Mouse (Mus musculus) neural tube, postnatal 0 days (tissue): ENCODE measurements around the gene Olfr1487. TPM values are rescaled to one million over a fixed set of nuclear protein-coding genes. Genes with fewer than 3 reads are reported as not detected.

ENCODE experiments used
- microRNA-seq: library from miRNA; unstranded; fragments of <30 nt; microRNA quantifications from one replicate; pipeline ENCODE4, GENCODE M21; 2016
- polyA plus RNA-seq: library from polyadenylated mRNA; unstranded; fragments of >200 nt; fragmentation: Nextera tagmentation; extraction: Ambion mirVana; gene quantifications from 2 replicates; pipeline ENCODE4 v1.2.1, GENCODE M21; 2015

The Olfr1487 gene
- not detected in 2 replicates for polyA plus RNA-seq

GRCm38 (mm10) chr19:13617075-13617474, at the start of gene Olfr1487:
Olfr1487 (plus strand) TSS chr19:13617375.

GRCm38 (mm10) chr19:13583211-13583610, 34.0 kb upstream of the Olfr1487 start, which contains the start of gene Olfr1484:
Olfr1484 (plus strand) TSS chr19:13583511.

GRCm38 (mm10) chr19:13631321-13631720, 14.1 kb downstream of the Olfr1487 start, which contains the start of gene Olfr1489:
Olfr1489 (plus strand) TSS chr19:13631621.

GRCm38 (mm10) chr19:13650791-13651190, 33.6 kb downstream of the Olfr1487 start, which contains the start of gene Olfr1490:
Olfr1490 (plus strand) TSS chr19:13651091.

Small RNA genes within 50 kb of the gene (microRNA-seq; reads per million reads assigned to microRNA genes)
- not detected for gene Gm22323
- not detected for gene Gm23931

Other genes starting within 250 kb of the Olfr1487 start
- not detected in 2 replicates for gene Olfr1469, start 209.5 kb upstream of the Olfr1487 start, polyA plus RNA-seq
- not detected in 2 replicates for gene Olfr1471, start 174.0 kb upstream of the Olfr1487 start, polyA plus RNA-seq
- gene Olfr1472, start 161.3 kb upstream of the Olfr1487 start, polyA plus RNA-seq: not detected in 2 replicates
- gene Olfr1474, start 147.8 kb upstream of the Olfr1487 start, polyA plus RNA-seq: not detected in 2 replicates
- gene Olfr1475, start 137.2 kb upstream of the Olfr1487 start, polyA plus RNA-seq: not detected in 2 replicates
- not detected in 2 replicates for gene Olfr1477, start 116.8 kb upstream of the Olfr1487 start, polyA plus RNA-seq
- gene Olfr1480, start 89.5 kb upstream of the Olfr1487 start, polyA plus RNA-seq: not detected in 2 replicates
- not detected in 2 replicates for gene Olfr1484, start 33.9 kb upstream of the Olfr1487 start, polyA plus RNA-seq
- not detected in 2 replicates for gene Olfr1489, start 14.2 kb downstream of the Olfr1487 start, polyA plus RNA-seq
- not detected in 2 replicates for gene Olfr1490, start 33.7 kb downstream of the Olfr1487 start, polyA plus RNA-seq
- not detected in 2 replicates for gene Olfr1491, start 79.9 kb downstream of the Olfr1487 start, polyA plus RNA-seq
- gene Olfr1493-ps1, start 105.9 kb downstream of the Olfr1487 start, polyA plus RNA-seq: not detected in 2 replicates
- gene Olfr1494, start 122.4 kb downstream of the Olfr1487 start, polyA plus RNA-seq: not detected in 2 replicates
- not detected in 2 replicates for gene Olfr1495, start 147.2 kb downstream of the Olfr1487 start, polyA plus RNA-seq
- gene Olfr1496, start 160.5 kb downstream of the Olfr1487 start, polyA plus RNA-seq: not detected in 2 replicates
- not detected in 2 replicates for gene Olfr1497, start 180.8 kb downstream of the Olfr1487 start, polyA plus RNA-seq
- not detected in 2 replicates for gene Olfr1499, start 202.1 kb downstream of the Olfr1487 start, polyA plus RNA-seq
- not detected in 2 replicates for gene Olfr1500, start 213.1 kb downstream of the Olfr1487 start, polyA plus RNA-seq
- not detected in 2 replicates for gene Olfr1501, start 233.3 kb downstream of the Olfr1487 start, polyA plus RNA-seq
- gene Olfr1502, start 244.4 kb downstream of the Olfr1487 start, polyA plus RNA-seq: not detected in 2 replicates